Mouse (Mus musculus) testis, adult 2 months (tissue): ENCODE data around the gene Jmjd4. TPM values are rescaled to one million over a fixed set of nuclear protein-coding genes. Genes with fewer than 3 reads are reported as not detected.

Source experiments
- H3K27ac ChIP-seq: fragments of 200-500 bp; 2 replicates; pipeline ENCODE4 v1.5.1; 2012; ENCODE audit warnings: low read depth, low read length; ENCODE audit not compliant: control insufficient read depth, insufficient read depth
- H3K27me3 ChIP-seq: fragments of 200-500 bp; 2 replicates; pipeline ENCODE4 v1.6.1; 2012; ENCODE audit warnings: mild to moderate bottlenecking, low read length, moderate library complexity; ENCODE audit not compliant: control insufficient read depth, insufficient read depth
- H3K36me3 ChIP-seq: fragments of 200-500 bp; 2 replicates; pipeline ENCODE4 v1.6.1; 2012; ENCODE audit warnings: mild to moderate bottlenecking, low read length; ENCODE audit not compliant: control insufficient read depth, insufficient read depth
- H3K4me1 ChIP-seq: fragments of 200-500 bp; 2 replicates; pipeline ENCODE4 v1.6.1; 2012; ENCODE audit warnings: low read length; ENCODE audit not compliant: control insufficient read depth, insufficient read depth
- H3K4me3 ChIP-seq: fragments of 200-500 bp; 2 replicates; pipeline ENCODE4 v1.5.1; 2012; ENCODE audit warnings: low read depth, mild to moderate bottlenecking, low read length, moderate library complexity, mixed read lengths; ENCODE audit not compliant: control insufficient read depth
- CTCF ChIP-seq: fragments of 200-500 bp; IDR thresholded peaks from 2 replicates; pipeline ENCODE4 v1.5.1; 2012; ENCODE audit warnings: low read depth, mild to moderate bottlenecking, inconsistent platforms, low read length, moderate library complexity; ENCODE audit not compliant: control insufficient read depth, insufficient read depth, insufficient replicate concordance
- POLR2A ChIP-seq: fragments of 200-500 bp; IDR thresholded peaks from 2 replicates; pipeline ENCODE4 v1.6.1; 2012; ENCODE audit warnings: low read depth, mild to moderate bottlenecking, inconsistent platforms, low read length, moderate library complexity; ENCODE audit not compliant: control insufficient read depth
- polyA plus RNA-seq: library from polyadenylated mRNA; depleted of rRNA; stranded (reverse); fragments of >200 nt; gene quantifications from 2 replicates; pipeline ENCODE4 v1.2.3, GENCODE M21; 2012; rRNA removed

The Jmjd4 gene
- polyA plus RNA-seq, 1 experiment = 2.8 TPM

DNA sequence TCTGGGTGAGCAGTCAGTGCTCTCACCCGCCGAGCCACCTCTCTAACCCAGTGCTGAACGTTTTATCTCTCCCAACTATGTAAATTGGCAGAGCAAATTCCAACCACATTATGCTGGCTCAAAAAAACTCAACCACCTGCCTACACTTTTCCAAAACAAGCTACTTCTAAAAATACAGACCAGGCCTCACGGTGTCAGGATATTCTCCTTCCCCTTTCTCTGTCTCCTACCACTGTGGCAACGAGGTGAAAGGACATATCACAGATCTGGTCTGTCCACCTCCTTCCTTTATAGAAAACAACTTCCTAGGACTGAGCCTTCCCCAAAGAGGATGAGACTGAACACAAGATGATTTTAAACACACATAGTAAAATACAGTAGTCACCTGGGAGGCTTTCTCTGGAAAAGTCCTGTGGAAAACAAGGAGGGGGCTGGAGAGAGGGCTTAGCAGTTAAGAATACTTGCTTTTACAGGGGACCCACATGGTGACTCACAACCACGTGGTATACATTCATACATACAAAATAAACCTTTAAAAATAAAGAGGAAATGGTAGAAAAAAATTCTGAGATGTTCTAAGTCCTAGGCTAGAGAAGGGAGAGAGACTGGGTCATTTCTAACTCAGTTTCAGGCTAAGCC lies 46.9 kb downstream of the Jmjd4 start:
- H3K4me1 ChIP-seq = no peaks in the 10 kb centered on the region
- peaks cover 1% of the 10 kb centered on the region for H3K36me3 ChIP-seq
- no peak overlapping the region for H3K4me3 ChIP-seq
- no peak overlapping the region for H3K27ac ChIP-seq
- TF ChIP-seq POLR2A = no peak
- no peak for TF ChIP-seq CTCF
- no peaks in the 10 kb centered on the region for H3K27me3 ChIP-seq

DNA sequence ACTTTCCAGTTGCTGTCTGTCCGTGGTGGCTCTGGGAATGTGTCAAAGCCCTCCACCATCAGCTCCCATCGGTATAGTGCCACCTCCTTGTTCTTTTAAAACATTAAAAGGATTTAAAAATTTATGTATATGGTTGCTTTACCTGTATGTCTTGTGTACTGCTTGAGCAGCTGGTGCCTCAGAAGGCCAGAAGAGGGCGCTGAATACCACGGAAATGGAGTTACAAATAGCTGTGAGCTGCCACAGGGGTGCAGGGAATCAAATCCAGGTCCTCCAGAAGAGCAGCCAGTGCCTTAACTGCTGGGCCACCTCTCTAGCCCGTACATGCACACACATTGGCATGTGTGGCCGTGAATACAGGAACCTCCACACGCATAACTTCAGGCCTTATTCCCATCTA lies 47.9 kb downstream of the Jmjd4 start:
- no peaks in the 10 kb centered on the region for H3K27me3 ChIP-seq
- TF ChIP-seq POLR2A (no peak), CTCF (0 out of 2 replicates have a peak, but pooled peaks have one; percentile 7)
- H3K36me3 ChIP-seq = peaks cover 2% of the 10 kb centered on the region
- no peak overlapping the region for H3K4me3 ChIP-seq
- no peak overlapping the region for H3K27ac ChIP-seq
- H3K4me1 ChIP-seq = no peaks in the 10 kb centered on the region

DNA sequence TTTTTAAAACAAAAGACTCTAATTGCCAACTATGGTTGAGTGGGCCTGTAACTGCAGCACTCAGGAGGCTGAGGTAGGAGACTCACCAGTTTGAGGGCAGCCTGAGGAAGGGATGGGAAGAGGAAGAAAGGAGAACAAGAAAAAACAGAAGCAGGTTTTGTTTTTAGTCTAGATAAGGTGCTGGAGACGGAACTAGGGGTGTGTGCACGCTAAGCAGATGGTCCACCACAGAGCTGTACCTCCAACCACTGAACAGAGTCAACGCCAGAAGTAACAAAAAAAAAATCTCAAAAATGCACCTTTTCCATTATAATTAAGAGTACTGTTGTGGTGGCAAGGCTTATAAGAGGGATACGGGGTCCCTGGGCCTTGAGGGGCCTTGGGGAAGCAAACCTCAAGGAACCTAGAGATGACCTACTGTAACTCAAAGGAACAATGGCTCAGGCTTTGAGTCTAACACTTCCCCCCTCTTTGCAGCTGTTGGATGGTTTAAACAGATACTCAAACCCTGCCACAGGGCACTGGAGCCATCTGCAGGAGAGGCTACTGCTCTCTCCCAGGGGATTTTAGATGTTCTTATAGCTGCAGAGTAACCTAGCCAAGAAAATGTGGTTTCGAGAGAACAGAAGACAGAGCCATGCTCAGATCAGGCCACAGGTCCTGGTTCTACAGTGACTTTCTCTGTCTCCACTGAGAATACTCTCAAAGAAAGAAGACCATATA lies 52.3 kb downstream of the Jmjd4 start:
- Histone ChIP-seq H3K27me3 (no peaks in the 10 kb centered on the region), H3K27ac (no peak overlapping the region), H3K36me3 (peaks cover 4% of the 10 kb centered on the region), H3K4me1 (peaks cover 20% of the 10 kb centered on the region), H3K4me3 (no peak overlapping the region)
- no peak for TF ChIP-seq POLR2A
- no peak for TF ChIP-seq CTCF

DNA sequence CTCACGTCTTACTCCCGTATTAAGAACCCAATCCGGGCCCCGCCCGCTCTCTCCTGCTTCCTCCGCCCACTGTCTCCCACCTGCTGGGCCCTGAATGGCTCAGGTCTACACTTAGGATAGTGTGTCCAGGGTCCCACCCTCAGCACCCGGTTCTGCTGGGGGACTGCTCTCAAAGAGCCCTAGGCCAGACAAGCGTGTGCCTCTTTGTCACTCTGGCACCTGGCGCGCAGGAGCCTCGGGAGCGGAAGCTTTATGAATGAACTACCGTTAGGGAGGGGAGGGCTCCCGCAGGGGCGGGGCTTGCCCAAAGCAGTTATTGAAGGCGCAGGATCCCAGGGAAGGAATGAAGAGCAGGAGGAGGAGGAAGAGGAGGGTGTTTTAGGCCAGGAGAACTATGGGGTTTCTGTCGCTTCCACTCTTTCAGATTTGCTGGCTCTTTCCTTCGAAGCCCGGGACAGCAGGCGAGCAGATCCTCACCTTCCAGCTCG lies 55.5 kb downstream of the Jmjd4 start:
- peaks cover 22% of the 10 kb centered on the region for H3K4me1 ChIP-seq
- no peaks in the 10 kb centered on the region for H3K27me3 ChIP-seq
- H3K4me3 ChIP-seq = peak overlapping the region; percentile 92
- peaks cover 3% of the 10 kb centered on the region; the same call in 1 of the 2 replicates for H3K36me3 ChIP-seq
- TF ChIP-seq CTCF (no peak), POLR2A (no peak; the same call in 1 of the 2 replicates)
- peak overlapping the region; percentile 94 for H3K27ac ChIP-seq

DNA sequence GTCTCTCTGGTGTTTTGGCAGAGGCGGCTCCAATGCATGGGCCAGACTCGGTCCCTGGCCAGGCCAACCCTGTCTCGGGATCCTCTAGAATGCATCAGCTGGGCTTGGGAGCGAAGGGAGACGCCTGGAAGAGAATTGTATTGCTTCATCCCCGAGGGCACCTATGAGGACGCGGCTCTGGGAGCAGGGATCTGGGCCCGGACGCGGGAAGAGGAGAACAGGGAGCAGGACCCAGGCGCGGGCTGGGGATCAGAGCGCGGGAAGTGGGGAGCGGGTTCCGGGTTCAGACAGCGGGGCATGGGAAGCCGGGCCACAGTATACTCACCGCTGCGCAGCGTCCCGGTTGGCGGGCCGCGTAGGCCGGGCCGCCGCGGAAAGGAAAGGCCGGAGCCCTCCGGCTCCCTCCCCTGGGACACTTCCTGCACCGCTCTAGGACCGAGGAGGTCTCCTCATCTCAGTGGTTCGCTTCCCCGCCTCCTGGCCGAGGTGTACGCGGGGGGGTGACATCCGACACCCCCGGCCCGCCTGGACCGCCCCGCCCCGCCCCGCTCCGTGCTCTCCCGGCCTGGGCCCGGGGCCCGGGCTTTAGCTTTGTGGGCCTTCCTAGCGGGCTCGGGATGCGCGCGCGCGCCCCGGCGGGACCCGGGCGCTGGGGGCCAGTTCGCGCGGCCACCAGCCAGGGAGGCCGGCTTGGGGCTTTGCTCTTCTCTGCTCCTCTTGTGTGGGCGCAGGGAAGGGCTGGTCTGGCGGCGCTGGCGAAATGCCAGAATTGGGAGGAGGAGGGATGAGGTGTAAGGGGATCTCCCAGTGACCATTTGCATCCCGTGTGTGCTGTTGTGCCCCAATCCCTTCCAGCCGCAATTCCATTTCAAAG lies 56.2 kb downstream of the Jmjd4 start:
- peak overlapping the region; percentile 94 for H3K27ac ChIP-seq
- H3K36me3 ChIP-seq = peaks cover 3% of the 10 kb centered on the region; the same call in 1 of the 2 replicates
- H3K27me3 ChIP-seq = no peaks in the 10 kb centered on the region
- H3K4me3 ChIP-seq = peak overlapping the region; percentile 92
- H3K4me1 ChIP-seq = peaks cover 22% of the 10 kb centered on the region
- TF ChIP-seq POLR2A (peak; percentile 49), CTCF (no peak)

DNA sequence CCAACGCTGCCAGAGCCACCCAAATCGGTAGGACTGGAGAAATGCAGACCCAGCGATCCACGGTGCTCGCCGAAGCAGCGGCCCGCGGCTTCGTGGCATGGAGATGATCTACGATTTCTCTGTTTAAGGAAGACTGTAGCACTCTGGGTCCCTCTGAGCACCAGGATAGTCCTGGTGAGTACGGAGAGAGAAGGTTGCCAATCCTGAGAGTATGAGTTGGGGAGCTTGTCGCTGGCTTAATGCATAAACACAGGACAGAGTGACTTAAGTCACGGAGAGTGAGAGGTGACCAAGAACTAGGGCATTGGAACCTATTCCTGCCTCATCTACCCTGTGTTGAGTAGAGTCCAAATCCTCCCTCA lies 56.8 kb downstream of the Jmjd4 start:
- Histone ChIP-seq H3K4me3 (peak overlapping the region; percentile 92), H3K4me1 (peaks cover 22% of the 10 kb centered on the region), H3K27ac (peak overlapping the region; percentile 76), H3K36me3 (peaks cover 3% of the 10 kb centered on the region; the same call in 1 of the 2 replicates), H3K27me3 (no peaks in the 10 kb centered on the region)
- TF ChIP-seq CTCF (no peak), POLR2A (no peak)

Other genes with a start within 250 kb of the Jmjd4 start
- 75.8 and 82.3 TPM in 2 replicates for gene Mrpl55, start 247.6 kb upstream of the Jmjd4 start, polyA plus RNA-seq
- 11.1 and 13.3 TPM in 2 replicates for gene 2310033P09Rik, start 241.7 kb upstream of the Jmjd4 start, polyA plus RNA-seq
- 243 and 247 TPM in 2 replicates for gene Arf1, start 221.8 kb upstream of the Jmjd4 start, polyA plus RNA-seq
- 3.1 and 4.3 TPM in 2 replicates for gene Wnt3a, start 159.3 kb upstream of the Jmjd4 start, polyA plus RNA-seq
- 0.40 and 0.63 TPM in 2 replicates for gene Wnt9a, start 143.1 kb upstream of the Jmjd4 start, polyA plus RNA-seq
- gene Prss38, start 74.4 kb upstream of the Jmjd4 start, polyA plus RNA-seq = 9.3 and 12.7 TPM in 2 replicates
- gene Snap47, start 1.1 kb downstream of the Jmjd4 start, polyA plus RNA-seq = 22.6 and 25.8 TPM in 2 replicates
- 1.1 and 1.4 TPM in 2 replicates for gene Zfp867, start 22.4 kb downstream of the Jmjd4 start, polyA plus RNA-seq
- gene Zkscan17, start 76.7 kb downstream of the Jmjd4 start, polyA plus RNA-seq = 75.9 and 80.8 TPM in 2 replicates
- 0.09 and 0.11 TPM in 2 replicates for gene Nlrp3, start 91.5 kb downstream of the Jmjd4 start, polyA plus RNA-seq
- 0.15 and 0.16 TPM in 2 replicates for gene Olfr222, start 126.2 kb downstream of the Jmjd4 start, polyA plus RNA-seq
- gene Olfr223, start 143.2 kb downstream of the Jmjd4 start, polyA plus RNA-seq = not detected in 2 replicates
- gene Mprip, start 211.3 kb downstream of the Jmjd4 start, polyA plus RNA-seq = 237 and 246 TPM in 2 replicates